Mouse (Mus musculus) cortical plate, adult 2 months (tissue): ENCODE data around the gene Atp6v1fnb. TPM values are rescaled to one million over a fixed set of nuclear protein-coding genes. Genes with fewer than 3 reads are reported as not detected.

Experiments
- H3K27ac ChIP-seq: fragments of 200-500 bp; 2 replicates; pipeline ENCODE4 v1.5.1; 2012; ENCODE audit warnings: low read length, control low read depth, inconsistent platforms; ENCODE audit not compliant: insufficient read depth
- H3K4me1 ChIP-seq: fragments of 200-500 bp; 2 replicates; pipeline ENCODE4 v1.6.1; 2011; ENCODE audit warnings: low read length; ENCODE audit not compliant: control insufficient read depth, insufficient read depth
- H3K4me3 ChIP-seq: fragments of 200-500 bp; 2 replicates; pipeline ENCODE4 v1.5.1; 2011; ENCODE audit warnings: mild to moderate bottlenecking, low read length, control low read depth; ENCODE audit not compliant: insufficient read depth
- CTCF ChIP-seq: fragments of 200-500 bp; IDR thresholded peaks from 2 replicates; pipeline ENCODE4 v1.5.1; 2011; ENCODE audit warnings: mild to moderate bottlenecking, control low read depth, low read length; ENCODE audit not compliant: insufficient read depth; ENCODE audit errors: extremely low read depth
- POLR2A ChIP-seq: fragments of 200-500 bp; IDR thresholded peaks from 2 replicates; pipeline ENCODE4 v1.6.1; 2011; ENCODE audit warnings: mild to moderate bottlenecking, low read length, control low read depth; ENCODE audit not compliant: insufficient read depth; ENCODE audit errors: extremely low read depth
- polyA plus RNA-seq: library from polyadenylated mRNA; depleted of rRNA; stranded (reverse); fragments of >200 nt; gene quantifications from 2 replicates; pipeline ENCODE4 v1.2.3, GENCODE M21; 2012; rRNA removed

The Atp6v1fnb gene
- polyA plus RNA-seq, 1 experiment: not detected

- no peaks in the 10 kb centered on the region for H3K4me1 ChIP-seq
- no peak overlapping the region for H3K27ac ChIP-seq
- TF ChIP-seq CTCF: no peak
- no peak for TF ChIP-seq POLR2A
- no peak overlapping the region for H3K4me3 ChIP-seq
Observed at GRCm38 (mm10) chr6:29509086-29509485, 37.8 kb downstream of the Atp6v1fnb start.

- Histone ChIP-seq H3K4me1 (no peaks in the 10 kb centered on the region), H3K27ac (no peak overlapping the region), H3K4me3 (no peak overlapping the region)
- TF ChIP-seq CTCF (no peak), POLR2A (no peak)
Observed at GRCm38 (mm10) chr6:29513284-29513683, 42.0 kb downstream of the Atp6v1fnb start.

- Histone ChIP-seq H3K27ac (no peak overlapping the region), H3K4me1 (no peaks in the 10 kb centered on the region), H3K4me3 (no peak overlapping the region)
- TF ChIP-seq CTCF (peak; percentile 80), POLR2A (no peak)
Observed at GRCm38 (mm10) chr6:29517139-29517538, 45.9 kb downstream of the Atp6v1fnb start.

GRCm38 (mm10) chr6:29522626-29523300 lies 51.5 kb downstream of the Atp6v1fnb start:
- TF ChIP-seq CTCF (no peak), POLR2A (no peak)
- Histone ChIP-seq H3K27ac (peak overlapping the region; percentile 83), H3K4me1 (no peaks in the 10 kb centered on the region), H3K4me3 (no peak overlapping the region)

Other genes starting within 250 kb of the Atp6v1fnb start
- gene Hilpda, start 198.9 kb upstream of the Atp6v1fnb start, polyA plus RNA-seq: 12.3 and 12.9 TPM in 2 replicates
- 1.7 and 3.0 TPM in 2 replicates for gene Fam71f2, start 191.8 kb upstream of the Atp6v1fnb start, polyA plus RNA-seq
- gene Fam71f1, start 152.3 kb upstream of the Atp6v1fnb start, polyA plus RNA-seq: not detected in 2 replicates
- gene Calu, start 123.4 kb upstream of the Atp6v1fnb start, polyA plus RNA-seq: 61.8 and 67.4 TPM in 2 replicates
- gene Opn1sw, start 83.0 kb upstream of the Atp6v1fnb start, polyA plus RNA-seq: 0.19 and 0.42 TPM in 2 replicates
- gene Ccdc136, start 75.1 kb upstream of the Atp6v1fnb start, polyA plus RNA-seq: 148 and 150 TPM in 2 replicates
- gene Flnc, start 38.2 kb upstream of the Atp6v1fnb start, polyA plus RNA-seq: 0.54 and 0.55 TPM in 2 replicates
- 403 and 411 TPM in 2 replicates for gene Atp6v1f, start 3.7 kb upstream of the Atp6v1fnb start, polyA plus RNA-seq
- gene Kcp, start 36.5 kb downstream of the Atp6v1fnb start, polyA plus RNA-seq: 4.1 and 4.6 TPM in 2 replicates
- gene Irf5, start 55.2 kb downstream of the Atp6v1fnb start, polyA plus RNA-seq: 5.2 and 6.1 TPM in 2 replicates
- gene Tnpo3, start 138.4 kb downstream of the Atp6v1fnb start, polyA plus RNA-seq: 51.0 and 52.4 TPM in 2 replicates
- gene Tspan33, start 222.8 kb downstream of the Atp6v1fnb start, polyA plus RNA-seq: 28.8 and 30.1 TPM in 2 replicates